ENCODE assay signal across 26 mouse cellular contexts in the genomic region with DNA sequence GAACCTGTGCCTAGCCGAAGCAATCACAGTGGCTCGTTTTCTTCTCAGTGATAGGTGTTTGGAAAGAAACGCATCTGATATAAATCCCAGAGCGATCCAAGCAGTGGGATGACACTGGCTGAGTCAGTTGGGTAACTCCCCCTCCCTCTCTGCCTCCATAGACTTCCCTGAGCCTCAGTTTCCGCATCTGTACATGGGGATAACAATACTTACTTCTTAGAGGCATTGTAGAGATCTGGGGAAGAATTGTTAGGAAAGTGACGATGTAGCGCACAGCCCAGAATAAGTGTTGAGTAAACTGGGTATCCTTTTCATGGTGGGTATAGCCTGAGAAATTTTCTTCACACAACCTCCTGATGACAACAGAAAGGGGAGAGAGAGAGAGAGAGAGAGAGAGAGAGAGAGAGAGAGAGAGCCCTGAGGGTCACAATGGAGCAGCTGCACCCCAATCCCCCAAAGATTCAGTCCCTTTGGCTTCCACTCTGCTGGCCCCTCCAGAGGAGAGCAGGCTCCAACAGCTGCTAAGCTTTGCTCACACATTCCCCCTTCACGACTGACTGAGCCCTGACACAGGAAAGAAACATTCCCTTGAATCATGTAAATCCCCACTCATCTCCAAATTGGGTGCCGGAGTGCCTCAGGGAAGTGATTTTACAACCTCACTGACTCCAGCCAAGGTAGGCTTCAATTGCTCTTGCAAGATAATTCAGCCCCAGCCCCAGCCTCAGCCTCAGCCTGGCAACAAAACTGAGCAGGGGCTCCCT. TPM values are rescaled to one million over a fixed set of nuclear protein-coding genes. Genes with fewer than 3 reads are reported as not detected.
DNase-seq lines count a peak whose midpoint lies in the region; ATAC-seq lines count a peak whose summit lies in the region.
"Had no signal": no experiment of that assay in that cellular context is flagged by ENCODE, and none has a peak within 500 bp of the region (broad histone marks: within the 10 kb centered on the region; RNA-seq: fewer than 3 reads in every experiment).

No protein-coding gene starts in this region.

- no peak overlapping the region for H3K4me3 ChIP-seq in embryonic facial prominence, embryonic 14.5 days (ENCODE audit: low read depth, low read length)
- H3K4me3 ChIP-seq in embryonic facial prominence, embryonic 10.5 days: no peak overlapping the region
- H3K4me3 ChIP-seq in neural tube, embryonic 13.5 days: no peak overlapping the region
- H3K4me3 ChIP-seq in intestine, embryonic 16.5 days (ENCODE audit: low read length): no peak overlapping the region
- H3K4me3 ChIP-seq: limb, embryonic 15.5 days had no signal

- WGBS in embryonic facial prominence, embryonic 14.5 days: 76% methylated on average over 9 of the region's 9 CpGs
- 79% methylated on average over 9 of the region's 9 CpGs for WGBS in embryonic facial prominence, embryonic 10.5 days
- 65% methylated on average over 9 of the region's 9 CpGs for WGBS in neural tube, embryonic 13.5 days
- 71% methylated on average over 9 of the region's 9 CpGs for WGBS in intestine, embryonic 16.5 days

- peak; percentile 37; the same call in 1 of the 2 replicates for ATAC-seq in embryonic facial prominence, embryonic 14.5 days (ENCODE audit: low read depth)
- ATAC-seq in neural tube, embryonic 13.5 days (ENCODE audit: low read depth): peak; percentile 44; the same call in 1 of the 2 replicates
- ATAC-seq in intestine, embryonic 16.5 days: no peak
- ATAC-seq: CD4-positive, CD25-positive, alpha-beta regulatory T cell, adult 4 months; forebrain, embryonic 14.5 days; inflammation-experienced regulatory T-cells, adult 6 months; liver, postnatal 0 days had no signal

- peaks cover 6% of the 10 kb centered on the region; the same call in 1 of the 2 replicates for H3K4me1 ChIP-seq in embryonic facial prominence, embryonic 14.5 days (ENCODE audit: control insufficient read depth, insufficient read depth, low read length)
- peaks cover 8% of the 10 kb centered on the region; the same call in 1 of the 2 replicates for H3K4me1 ChIP-seq in embryonic facial prominence, embryonic 10.5 days
- peaks cover 21% of the 10 kb centered on the region for H3K4me1 ChIP-seq in neural tube, embryonic 13.5 days (replicated peaks)
- no peaks in the 10 kb centered on the region for H3K4me1 ChIP-seq in intestine, embryonic 16.5 days (ENCODE audit: control insufficient read depth, insufficient read depth, low read length)

- DNase-seq in embryonic facial prominence, embryonic 14.5 days (ENCODE audit: low spot score): peak; percentile 27
- DNase-seq in embryonic facial prominence, embryonic 10.5 days (ENCODE audit: low spot score): no peak
- peak; percentile 11 to 29 for DNase-seq in kidney, postnatal 4 days
- no peak for DNase-seq in kidney, adult 8-10 months
- no peak for DNase-seq in neural tube, embryonic 10.5 days (ENCODE audit: extremely low spot score, low spot score)
- no peak for DNase-seq in adrenal gland, postnatal 10 days
- DNase-seq: cerebellum, postnatal 14 days; embryo, embryonic 11 days; gastrocnemius, postnatal 36 days; liver, postnatal 0 days; thymus, postnatal 4 days had no signal

- no peaks in the 10 kb centered on the region for H3K27me3 ChIP-seq in embryonic facial prominence, embryonic 14.5 days (replicated peaks; ENCODE audit: control insufficient read depth, insufficient read depth, low read length)
- H3K27me3 ChIP-seq in embryonic facial prominence, embryonic 10.5 days (replicated peaks; ENCODE audit: low read depth, poor library complexity, severe bottlenecking): peaks cover 11% of the 10 kb centered on the region; the same call in 1 of the 2 replicates
- no peaks in the 10 kb centered on the region for H3K27me3 ChIP-seq in neural tube, embryonic 13.5 days
- H3K27me3 ChIP-seq in intestine, embryonic 16.5 days (replicated peaks; ENCODE audit: control insufficient read depth, insufficient read depth, low read length): no peaks in the 10 kb centered on the region
- H3K27me3 ChIP-seq: limb, embryonic 15.5 days had no signal

- H3K36me3 ChIP-seq in embryonic facial prominence, embryonic 14.5 days (ENCODE audit: control insufficient read depth, insufficient read depth, low read length): no peaks in the 10 kb centered on the region
- no peaks in the 10 kb centered on the region for H3K36me3 ChIP-seq in embryonic facial prominence, embryonic 10.5 days (replicated peaks)
- no peaks in the 10 kb centered on the region for H3K36me3 ChIP-seq in neural tube, embryonic 13.5 days
- H3K36me3 ChIP-seq in intestine, embryonic 16.5 days (ENCODE audit: control insufficient read depth, insufficient read depth, low read length): no peaks in the 10 kb centered on the region
- H3K36me3 ChIP-seq: G1E; limb, embryonic 15.5 days had no signal

- no peak overlapping the region for H3K4me2 ChIP-seq in embryonic facial prominence, embryonic 14.5 days (ENCODE audit: low read depth, low read length)
- H3K4me2 ChIP-seq in neural tube, embryonic 13.5 days: no peak overlapping the region
- no peak overlapping the region for H3K4me2 ChIP-seq in intestine, embryonic 16.5 days (ENCODE audit: low read depth, low read length)
- H3K4me2 ChIP-seq: heart, embryonic 11.5 days; limb, embryonic 15.5 days had no signal

- H3K27ac ChIP-seq in embryonic facial prominence, embryonic 14.5 days (replicated peaks; ENCODE audit: low read depth, low read length): no peak overlapping the region
- H3K27ac ChIP-seq in embryonic facial prominence, embryonic 10.5 days (replicated peaks): no peak overlapping the region
- H3K27ac ChIP-seq in neural tube, embryonic 13.5 days (replicated peaks): peak overlapping the region; percentile 42; the same call in 1 of the 2 replicates
- no peak overlapping the region for H3K27ac ChIP-seq in intestine, embryonic 16.5 days (ENCODE audit: low read length)
- H3K27ac ChIP-seq: limb, embryonic 15.5 days had no signal

- no peak overlapping the region for H3K9ac ChIP-seq in embryonic facial prominence, embryonic 14.5 days (ENCODE audit: low read depth, low read length)
- H3K9ac ChIP-seq in neural tube, embryonic 13.5 days: no peak overlapping the region
- H3K9ac ChIP-seq in intestine, embryonic 16.5 days (ENCODE audit: low read depth, low read length): no peak overlapping the region
- H3K9ac ChIP-seq: limb, embryonic 15.5 days; liver, postnatal 0 days had no signal

- no peaks in the 10 kb centered on the region for H3K9me3 ChIP-seq in embryonic facial prominence, embryonic 14.5 days (ENCODE audit: control insufficient read depth, low read length)
- no peaks in the 10 kb centered on the region for H3K9me3 ChIP-seq in embryonic facial prominence, embryonic 10.5 days
- no peaks in the 10 kb centered on the region for H3K9me3 ChIP-seq in neural tube, embryonic 13.5 days
- H3K9me3 ChIP-seq in intestine, embryonic 16.5 days (ENCODE audit: control insufficient read depth, low read length): no peaks in the 10 kb centered on the region
- H3K9me3 ChIP-seq: limb, embryonic 15.5 days had no signal

RNA-seq across cellular contexts. Expression of a gene that starts 12.5 kb away (rescaled TPM):
- not detected in 2 replicates for polyA plus RNA-seq in embryonic facial prominence, embryonic 14.5 days (2014; fragmentation: Nextera tagmentation; extraction: Ambion mirVana)
- not detected in 2 replicates for polyA plus RNA-seq in embryonic facial prominence, embryonic 10.5 days (2016; fragmentation: Nextera tagmentation; extraction: Ambion mirVana)
- not detected in 2 replicates for polyA plus RNA-seq in neural tube, embryonic 13.5 days (2015; fragmentation: Nextera tagmentation; extraction: Ambion mirVana)
- total RNA-seq in adrenal gland, postnatal 10 days (2021): 10 to 100 TPM; 12.3 to 28.2 TPM
- 0.07 and 0.31 TPM in 2 replicates for polyA plus RNA-seq in intestine, embryonic 16.5 days (2015; fragmentation: Nextera tagmentation; extraction: Ambion mirVana)
- total RNA-seq: G1E; gastrocnemius, postnatal 36 days; heart, postnatal 25 days; layer of hippocampus, postnatal 10 days; neutrophil, adult 5-6 weeks had no signal
- polyA plus RNA-seq: CD4-positive, CD25-positive, alpha-beta regulatory T cell, adult 4 months; forebrain, embryonic 14.5 days; G1E; inflammation-experienced regulatory T-cells, adult 6 months had no signal

RNA-seq across cellular contexts. Expression of a gene that starts 24.6 kb away (rescaled TPM):
- 0.28 and 0.38 TPM in 2 replicates for polyA plus RNA-seq in embryonic facial prominence, embryonic 14.5 days (2014; fragmentation: Nextera tagmentation; extraction: Ambion mirVana)
- 0.14 and 0.21 TPM in 2 replicates for polyA plus RNA-seq in embryonic facial prominence, embryonic 10.5 days (2016; fragmentation: Nextera tagmentation; extraction: Ambion mirVana)
- polyA plus RNA-seq in neural tube, embryonic 13.5 days (2015; fragmentation: Nextera tagmentation; extraction: Ambion mirVana): 0.10 and 0.20 TPM in 2 replicates
- under 1 TPM; 0.30 to 0.39 TPM for total RNA-seq in adrenal gland, postnatal 10 days (2021)
- polyA plus RNA-seq in intestine, embryonic 16.5 days (2015; fragmentation: Nextera tagmentation; extraction: Ambion mirVana): 0.20 and 0.22 TPM in 2 replicates
- total RNA-seq: neutrophil, adult 5-6 weeks had no signal
- polyA plus RNA-seq: CD4-positive, CD25-positive, alpha-beta regulatory T cell, adult 4 months; forebrain, embryonic 14.5 days; G1E; inflammation-experienced regulatory T-cells, adult 6 months had no signal

RNA-seq across cellular contexts. Expression of a gene that starts 31.6 kb away (rescaled TPM):
- polyA plus RNA-seq in embryonic facial prominence, embryonic 14.5 days (2014; fragmentation: Nextera tagmentation; extraction: Ambion mirVana): not detected in 2 replicates
- polyA plus RNA-seq in embryonic facial prominence, embryonic 10.5 days (2016; fragmentation: Nextera tagmentation; extraction: Ambion mirVana): not detected in 2 replicates
- polyA plus RNA-seq in neural tube, embryonic 13.5 days (2015; fragmentation: Nextera tagmentation; extraction: Ambion mirVana): not detected in 2 replicates
- not detected for total RNA-seq in adrenal gland, postnatal 10 days (2021)
- not detected in 2 replicates for polyA plus RNA-seq in intestine, embryonic 16.5 days (2015; fragmentation: Nextera tagmentation; extraction: Ambion mirVana)
- total RNA-seq: adrenal gland, adult 18-20 months; G1E; gastrocnemius, postnatal 36 days; heart, postnatal 25 days; layer of hippocampus, postnatal 10 days; left cerebral cortex, postnatal 10 days; neutrophil, adult 5-6 weeks had no signal
- polyA plus RNA-seq: CD4-positive, CD25-positive, alpha-beta regulatory T cell, adult 4 months; forebrain, embryonic 14.5 days; G1E; heart, embryonic 11.5 days; inflammation-experienced regulatory T-cells, adult 6 months; kidney, embryonic 16.5 days; limb, embryonic 15.5 days; liver, postnatal 0 days; small intestine, adult 2 months had no signal

Comparison
In these comparisons a context has a peak if more than half of its experiments do, and no peak if none do; other contexts are left out.
1. DNase-seq: peak in embryonic facial prominence, embryonic 14.5 days (single experiment) and kidney, postnatal 4 days (2 of 2); none in embryonic facial prominence, embryonic 10.5 days (single experiment), kidney, adult 8-10 months (0 of 2), neural tube, embryonic 10.5 days (single experiment) and adrenal gland, postnatal 10 days (single experiment).